Mouse (Mus musculus) lung, postnatal 36 days (tissue): ENCODE measurements at regions not wholly inside any gene's neighbourhood (a gene's known extent, or its start where the extent isn't known, plus 50 kb on each side); places are given as distances from the start of the nearest gene placed in this dataset.

ENCODE experiments used
- DNase-seq: peaks from one replicate; pipeline ENCODE4 v3.0.0; 2022; ENCODE audit warnings: mixed read lengths

GRCm38 (mm10) chr15:61766544-61767094, 843.8 kb upstream of the A1bg start:
- peak; percentile 47 for DNase-seq

- DNase-seq, result peak; percentile 5
Measured at GRCm38 (mm10) chr15:61753802-61754201, 831.0 kb upstream of the A1bg start.

DNA sequence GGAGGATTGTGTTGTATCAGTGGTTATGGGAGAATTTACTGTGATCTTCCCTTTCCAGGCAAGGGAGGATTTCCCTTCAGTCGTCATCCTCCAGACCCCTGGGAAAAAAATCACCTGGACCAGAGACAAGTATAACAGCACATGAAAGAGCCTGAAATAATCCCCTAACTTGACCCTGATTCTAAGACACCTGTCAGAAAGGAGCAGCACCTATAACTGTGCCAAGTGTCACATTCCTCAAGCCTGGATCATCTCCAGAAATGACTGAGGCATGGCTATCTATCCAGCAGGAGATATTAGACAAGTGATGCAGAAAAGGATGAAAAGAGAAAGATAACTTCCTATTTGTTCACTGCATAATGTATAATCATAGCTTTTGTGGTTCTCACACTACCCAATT, 800.9 kb upstream of the A1bg start:
- DNase-seq, result no peak

DNA sequence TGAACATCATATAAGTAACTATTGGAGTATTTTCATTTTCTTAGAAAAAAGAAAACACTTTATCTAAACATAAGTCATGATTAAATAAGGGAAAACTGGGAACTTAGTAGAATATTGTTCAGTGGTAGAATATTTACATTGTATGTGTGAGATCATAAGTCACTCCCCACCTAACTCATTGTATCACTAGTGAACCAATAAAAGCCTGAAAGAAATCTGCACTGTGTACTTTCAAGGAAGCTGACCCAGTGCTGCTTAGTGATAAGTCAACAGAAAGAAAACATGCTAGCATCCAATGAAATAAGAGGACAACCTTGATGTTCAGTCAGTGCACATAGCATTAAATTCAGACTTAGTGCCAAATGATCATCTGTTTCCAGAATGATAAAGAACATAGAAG, 795.7 kb upstream of the A1bg start:
- no peak for DNase-seq

DNA sequence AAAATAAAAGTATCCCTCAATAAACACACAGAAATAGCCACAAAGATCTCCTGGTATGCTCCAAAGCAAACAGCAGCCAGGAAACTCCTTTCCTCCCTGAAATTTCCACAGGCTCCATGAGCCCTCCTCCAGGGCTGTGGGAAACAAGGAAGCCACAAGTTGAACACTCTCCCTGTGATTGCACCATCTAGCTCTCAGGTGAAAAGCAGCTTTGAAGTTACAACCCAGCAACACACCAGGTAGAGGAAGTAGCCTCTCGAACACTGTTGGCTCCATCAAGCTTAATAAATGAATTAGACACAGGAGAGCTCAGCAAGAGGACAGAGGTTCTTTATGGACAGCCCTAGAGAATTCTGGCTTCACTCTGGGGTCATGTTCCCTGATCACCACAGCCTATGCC, 794.4 kb upstream of the A1bg start:
- DNase-seq, result peak; percentile 22

GRCm38 (mm10) chr15:61713953-61714352, 791.1 kb upstream of the A1bg start:
- DNase-seq, result no peak

GRCm38 (mm10) chr15:61708928-61709327, 786.1 kb upstream of the A1bg start:
- DNase-seq, result no peak

DNA sequence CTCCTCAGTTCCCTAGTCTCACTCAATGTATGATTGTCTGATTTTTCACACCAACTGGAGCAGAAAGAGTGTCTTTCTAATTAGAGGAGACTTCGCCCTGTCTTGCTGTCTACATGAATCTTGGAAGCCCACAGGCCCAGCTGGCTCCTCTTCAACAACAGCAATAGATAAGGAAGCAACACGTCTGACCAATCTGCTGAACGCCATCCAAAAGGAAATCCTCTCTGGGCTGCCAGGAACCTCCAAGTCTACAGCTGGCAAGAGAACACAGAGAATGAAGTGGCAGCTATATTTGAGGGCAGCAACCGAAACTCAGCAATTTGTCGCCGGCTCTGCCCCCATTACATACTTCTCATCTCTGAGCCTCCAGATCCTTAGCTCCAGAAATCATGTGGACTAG, 785.1 kb upstream of the A1bg start:
- peak; percentile 74 for DNase-seq

DNA sequence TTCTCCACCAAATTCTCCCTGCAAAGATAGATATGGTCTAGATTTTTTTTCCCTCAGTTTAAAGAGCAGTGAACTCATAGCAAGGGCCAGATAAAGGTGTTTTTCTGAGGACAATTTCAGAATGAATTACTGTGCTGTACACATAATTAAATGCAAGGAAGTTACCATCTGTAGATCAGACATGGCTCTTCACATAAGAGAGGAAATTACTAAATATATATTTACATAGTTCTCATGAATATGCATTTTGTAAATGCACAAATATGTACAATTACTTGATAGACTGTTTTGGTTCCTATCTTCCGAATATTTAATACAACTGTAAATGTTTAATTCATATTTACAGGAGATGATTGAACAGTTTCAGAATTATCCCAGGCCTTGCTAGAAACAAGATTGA, 769.9 kb upstream of the A1bg start:
- no peak for DNase-seq

DNA sequence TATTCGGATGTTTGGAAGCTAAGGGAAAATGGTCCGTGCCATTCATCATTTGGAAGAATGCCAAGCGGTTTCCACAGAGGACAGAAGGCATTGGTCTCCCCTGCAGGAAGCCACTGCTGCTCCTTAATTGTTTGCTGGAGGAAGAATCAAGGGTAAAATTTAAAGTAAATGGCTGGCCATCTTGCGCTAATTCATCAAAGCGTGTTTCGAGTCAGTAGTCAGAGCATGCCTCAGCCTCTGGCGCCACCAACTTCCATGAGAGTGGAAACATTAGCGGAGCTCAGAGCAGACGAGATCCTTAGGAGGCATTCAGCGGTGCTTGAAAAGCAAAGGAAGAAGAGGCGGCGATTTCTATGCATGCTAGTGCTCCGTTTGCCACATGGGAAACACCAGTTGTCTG, 767.6 kb upstream of the A1bg start:
- DNase-seq, result no peak

- no peak for DNase-seq
Measured at GRCm38 (mm10) chr15:61689776-61690397, 767.1 kb upstream of the A1bg start.

GRCm38 (mm10) chr15:61682968-61683367, 760.2 kb upstream of the A1bg start:
- no peak for DNase-seq

DNA sequence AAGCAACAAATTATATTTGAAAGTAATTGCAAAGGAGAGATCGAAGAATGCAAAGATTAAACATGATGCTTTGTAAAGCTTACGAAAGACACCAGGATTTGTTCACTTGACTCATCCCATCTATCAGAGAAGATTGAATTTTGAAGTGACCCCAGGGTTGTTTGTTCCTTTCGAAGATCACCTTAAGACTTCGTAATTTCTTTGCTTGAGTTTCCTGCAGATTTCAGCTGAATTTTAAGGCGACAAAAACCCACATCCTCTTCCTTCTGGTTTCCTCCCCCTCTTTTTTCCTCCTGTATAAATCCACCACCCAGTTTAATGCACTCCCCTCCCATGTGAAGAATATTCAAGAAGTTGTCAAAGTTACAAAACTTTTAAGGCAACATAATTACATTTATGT, 747.7 kb upstream of the A1bg start:
- no peak for DNase-seq

DNA sequence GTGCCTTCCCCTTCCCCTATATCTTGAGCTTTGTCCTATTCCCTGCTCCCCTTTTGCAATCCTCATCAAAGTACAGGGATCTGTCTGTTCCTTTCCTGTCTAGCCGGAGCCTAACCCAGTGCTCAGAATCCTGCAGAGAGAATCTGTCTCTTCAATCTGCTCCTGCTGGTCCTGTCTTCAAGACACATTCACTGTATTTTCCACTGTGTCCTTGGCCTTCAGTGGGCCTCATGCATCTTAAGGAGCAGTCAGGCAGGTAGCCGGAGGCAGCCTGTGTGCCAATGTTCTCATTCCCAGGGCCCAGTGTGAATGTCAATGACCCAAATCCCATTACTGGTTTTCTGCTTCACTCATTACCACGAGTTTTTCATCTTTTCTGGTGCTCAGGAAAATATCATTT, 737.8 kb upstream of the A1bg start:
- no peak for DNase-seq

DNA sequence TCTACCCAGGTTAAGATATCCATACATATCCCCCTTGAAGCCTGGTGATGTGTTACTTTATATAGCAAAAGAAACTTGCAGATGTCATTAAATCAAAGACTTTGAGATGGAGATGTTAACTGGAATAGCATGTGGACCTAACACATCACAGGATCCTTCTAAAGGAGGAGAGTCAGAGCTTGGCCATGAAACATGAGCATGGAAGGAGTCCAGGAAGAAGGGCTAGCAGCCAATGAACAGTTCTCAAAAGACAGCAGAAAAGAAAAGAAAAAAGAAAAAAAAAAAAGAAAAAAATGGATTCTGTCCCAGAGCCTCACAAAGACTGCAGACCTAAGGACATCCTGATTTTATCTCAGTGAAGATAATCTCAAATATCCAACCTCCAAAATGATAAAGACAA, 734.1 kb upstream of the A1bg start:
- no peak for DNase-seq

DNA sequence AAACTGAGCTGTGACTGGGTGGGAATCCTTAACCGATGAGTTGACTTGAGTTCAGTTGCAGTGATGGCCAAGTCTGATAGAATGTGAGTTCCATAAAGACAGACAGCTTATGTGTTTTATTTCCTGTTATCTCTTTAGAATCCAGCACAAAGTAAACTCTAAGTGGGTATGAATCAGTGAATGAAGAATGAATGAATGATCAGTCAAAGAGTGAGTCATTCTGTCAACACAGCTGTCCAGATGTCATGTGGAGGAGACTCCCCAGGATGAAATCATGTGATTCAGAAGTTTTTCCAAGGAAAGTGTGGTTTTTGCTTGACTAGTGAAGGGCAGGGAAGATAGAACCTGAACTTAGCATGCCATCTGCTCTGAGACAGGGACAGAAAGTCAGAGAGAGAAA, 732.0 kb upstream of the A1bg start:
- DNase-seq, result no peak

DNA sequence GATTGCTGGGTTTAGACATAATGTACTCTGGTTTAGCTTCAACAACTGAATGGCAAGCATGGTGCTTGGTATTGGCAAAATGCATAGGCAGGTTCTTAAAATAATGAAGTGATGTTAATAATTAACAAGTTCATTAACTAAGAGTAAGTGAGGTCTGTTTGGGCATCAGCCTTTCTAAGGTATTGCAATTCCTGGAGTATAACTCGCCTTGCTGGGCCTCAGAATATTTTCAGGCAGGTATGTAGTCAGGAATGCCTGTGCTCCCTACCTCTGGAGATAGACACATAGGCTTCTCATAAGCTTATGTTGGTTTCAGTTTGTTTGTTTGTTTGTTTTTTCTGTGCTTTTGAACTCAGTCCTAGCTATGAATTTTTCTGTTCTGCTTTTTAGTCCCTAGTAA, 731.0 kb upstream of the A1bg start:
- no peak for DNase-seq

GRCm38 (mm10) chr15:61618638-61619500, 696.1 kb upstream of the A1bg start:
- DNase-seq, result no peak

DNA sequence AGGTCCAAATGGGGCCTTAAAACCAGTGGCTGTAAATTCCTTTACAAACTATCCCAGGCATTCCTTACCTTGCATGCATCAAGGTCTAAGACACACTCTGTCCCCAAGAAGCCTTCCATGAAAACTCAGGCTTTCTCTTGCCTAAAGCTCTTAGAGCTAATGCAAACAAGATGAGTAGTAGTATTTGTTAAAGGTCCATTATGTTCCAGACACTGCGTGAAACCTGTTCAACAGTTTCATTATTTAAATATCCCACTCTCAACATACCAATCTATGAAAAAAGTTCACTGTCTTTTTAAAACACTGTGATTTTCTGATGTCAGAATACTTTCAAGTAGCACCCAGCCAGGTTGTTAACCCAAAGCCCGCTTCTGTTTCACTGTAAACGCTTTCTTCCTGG, 687.9 kb upstream of the A1bg start:
- no peak for DNase-seq

DNA sequence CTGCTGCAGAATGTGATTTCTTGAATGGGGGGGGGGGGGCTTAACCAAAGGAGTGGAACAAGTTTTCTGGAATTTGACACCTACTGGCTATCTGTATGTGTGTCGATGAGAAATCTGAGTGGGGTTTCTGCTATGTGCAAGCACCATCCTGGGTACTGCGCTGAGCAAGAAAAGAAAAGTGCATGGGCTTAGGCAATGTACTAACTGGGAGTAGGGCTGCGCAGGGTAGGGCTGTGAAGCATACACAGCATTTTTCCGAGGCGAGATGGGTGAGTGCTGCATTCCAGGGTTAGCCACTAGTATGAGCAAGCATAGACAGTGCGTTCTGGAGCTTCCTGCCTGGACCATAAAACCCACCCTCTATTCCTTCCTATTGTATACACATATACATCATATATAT, 686.8 kb upstream of the A1bg start:
- peak; percentile 11 for DNase-seq

DNA sequence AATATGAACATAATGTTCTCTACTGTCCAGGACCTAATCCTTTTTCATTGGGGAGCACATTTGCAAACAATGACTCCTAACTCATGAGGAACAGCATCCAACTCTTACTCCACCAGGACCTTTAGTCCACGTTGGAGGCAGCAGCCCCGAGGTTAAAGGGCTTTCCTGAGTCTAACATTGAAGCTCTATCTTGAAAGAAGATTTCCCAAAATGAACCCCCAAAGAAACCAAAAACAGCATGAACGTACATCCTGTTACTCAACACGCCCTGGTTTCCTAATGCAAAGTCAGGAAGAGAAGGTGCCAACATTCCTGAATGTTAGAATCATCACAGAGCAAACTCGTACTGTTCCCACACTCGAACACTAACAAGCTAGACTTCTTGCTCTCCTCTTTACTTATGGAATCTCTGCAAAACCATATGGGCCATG, 685.5 kb upstream of the A1bg start:
- peak; percentile 68 for DNase-seq

DNA sequence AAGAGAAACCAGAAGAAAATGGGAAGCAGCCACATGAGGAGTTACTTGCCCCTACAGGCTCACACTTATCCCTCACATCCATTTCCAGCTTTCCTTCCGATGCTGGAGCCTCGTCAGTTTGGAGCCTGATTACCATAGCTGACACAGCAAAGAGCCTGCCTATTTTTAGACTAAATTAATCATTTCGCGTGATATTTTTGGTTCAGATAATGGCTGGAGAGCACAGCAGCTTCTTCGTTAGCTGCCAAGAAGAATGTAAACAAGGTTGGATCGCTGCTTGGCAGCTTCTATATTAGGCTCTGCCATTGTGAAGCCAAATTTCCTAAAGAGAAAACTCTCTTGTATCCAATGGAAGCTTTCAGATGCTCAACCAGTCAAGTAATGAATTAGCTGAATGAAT, 676.9 kb upstream of the A1bg start:
- no peak for DNase-seq

DNA sequence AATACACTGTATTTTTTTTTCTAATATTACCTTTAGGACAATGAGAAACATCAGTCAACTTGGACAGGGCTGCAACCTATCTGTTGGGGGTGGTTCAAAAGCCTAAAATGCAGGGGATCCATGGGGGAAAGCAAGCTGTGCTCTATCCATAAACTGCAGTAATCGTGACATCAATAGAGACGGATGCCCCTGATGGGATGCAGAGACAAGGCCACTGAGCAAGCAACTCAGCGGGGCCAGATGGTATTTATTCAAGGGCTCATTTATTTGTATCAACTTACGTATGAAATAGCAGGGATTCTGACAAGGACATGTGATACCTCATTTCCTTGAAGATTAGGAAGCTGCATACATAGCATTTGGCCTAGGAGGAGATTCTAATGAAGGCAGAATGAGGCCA, 673.5 kb upstream of the A1bg start:
- no peak for DNase-seq

DNA sequence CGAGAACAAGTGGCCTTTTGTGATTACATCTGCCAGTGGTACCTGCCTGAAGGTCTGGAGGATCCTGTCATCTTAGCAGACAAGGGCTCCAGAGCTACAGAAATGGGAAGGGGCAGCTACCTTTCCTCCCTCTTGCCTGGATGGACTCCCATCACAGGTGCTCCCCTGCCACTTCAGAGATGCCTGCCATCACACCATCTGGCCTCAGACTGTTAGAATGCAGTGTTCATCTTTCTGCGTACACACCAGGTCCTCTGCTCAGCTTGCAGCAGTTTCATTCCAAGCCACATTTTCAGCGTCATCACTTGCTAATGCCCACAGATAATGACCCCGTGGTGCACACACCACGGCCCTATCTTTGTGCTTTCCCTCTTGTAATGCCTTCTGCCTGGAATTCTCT, 666.1 kb upstream of the A1bg start:
- DNase-seq, result no peak
